In genomic region chrX:20125481-20125880, GRCm38 (mm10) we compare ENCODE assay signal across 19 mouse cellular contexts.
DNase-seq lines count a peak whose midpoint lies in the region; ATAC-seq and TF ChIP-seq lines count a peak whose summit lies in the region.
"Had no signal": no experiment of that assay in that cellular context is flagged by ENCODE, and none has a peak within 500 bp of the region (broad histone marks: within the 10 kb centered on the region; RNA-seq: fewer than 3 reads in every experiment).

No protein-coding gene starts in this region.

- no peak for TF ChIP-seq CTCF in midbrain, postnatal 0 days (IDR thresholded peaks at IDR 0.05)

- no peak overlapping the region for H3K4me3 ChIP-seq in midbrain, postnatal 0 days (ENCODE audit: low read depth, low read length)
- no peak overlapping the region for H3K4me3 ChIP-seq in midbrain, embryonic 15.5 days
- H3K4me3 ChIP-seq in embryonic facial prominence, embryonic 10.5 days = no peak overlapping the region
- H3K4me3 ChIP-seq: forebrain, embryonic 13.5 days; heart, embryonic 12.5 days; hindbrain, embryonic 10.5 days; hindbrain, embryonic 15.5 days had no signal

- no peaks in the 10 kb centered on the region for H3K36me3 ChIP-seq in midbrain, postnatal 0 days (ENCODE audit: insufficient read depth, low read length)
- no peaks in the 10 kb centered on the region for H3K36me3 ChIP-seq in midbrain, embryonic 15.5 days (replicated peaks)
- H3K36me3 ChIP-seq in embryonic facial prominence, embryonic 10.5 days (replicated peaks) = no peaks in the 10 kb centered on the region
- H3K36me3 ChIP-seq: G1E; heart, embryonic 12.5 days; hindbrain, embryonic 10.5 days; hindbrain, embryonic 15.5 days had no signal

- DNase-seq in cerebellum, adult 11 months = peak; percentile 26
- peak; percentile 0 for DNase-seq in midbrain, postnatal 0 days (ENCODE audit: low spot score)
- peak; percentile 45 for DNase-seq in cerebellum, adult 9-11 months
- peak; percentile 35 to 47 for DNase-seq in cerebellum, postnatal 36 days
- no peak for DNase-seq in urinary bladder, adult 2 months (ENCODE audit: low spot score)
- DNase-seq in embryonic facial prominence, embryonic 10.5 days (ENCODE audit: low spot score) = no peak
- DNase-seq: adrenal gland, postnatal 10 days; B cell, adult 2 months; forebrain, postnatal 0 days; gastrocnemius, postnatal 14 days had no signal

- H3K9ac ChIP-seq in midbrain, postnatal 0 days (replicated peaks; ENCODE audit: low read length, poor library complexity, severe bottlenecking) = no peak overlapping the region
- H3K9ac ChIP-seq in midbrain, embryonic 15.5 days = no peak overlapping the region
- H3K9ac ChIP-seq: forebrain, embryonic 13.5 days; forebrain, postnatal 0 days; heart, embryonic 12.5 days; hindbrain, embryonic 15.5 days had no signal

- no peak overlapping the region for H3K27ac ChIP-seq in midbrain, postnatal 0 days (ENCODE audit: low read depth, low read length)
- H3K27ac ChIP-seq in midbrain, embryonic 15.5 days = no peak overlapping the region
- no peak overlapping the region for H3K27ac ChIP-seq in embryonic facial prominence, embryonic 10.5 days (replicated peaks)
- H3K27ac ChIP-seq: forebrain, embryonic 13.5 days; hindbrain, embryonic 10.5 days; hindbrain, embryonic 15.5 days had no signal

- no peaks in the 10 kb centered on the region for H3K9me3 ChIP-seq in midbrain, postnatal 0 days (ENCODE audit: low read length)
- H3K9me3 ChIP-seq in midbrain, embryonic 15.5 days = no peaks in the 10 kb centered on the region
- no peaks in the 10 kb centered on the region for H3K9me3 ChIP-seq in embryonic facial prominence, embryonic 10.5 days
- H3K9me3 ChIP-seq: forebrain, embryonic 13.5 days; G1E; heart, embryonic 12.5 days; hindbrain, embryonic 10.5 days; hindbrain, embryonic 15.5 days had no signal

- H3K27me3 ChIP-seq in midbrain, postnatal 0 days (ENCODE audit: insufficient read depth, low read length) = no peaks in the 10 kb centered on the region
- H3K27me3 ChIP-seq in midbrain, embryonic 15.5 days (replicated peaks) = no peaks in the 10 kb centered on the region
- H3K27me3 ChIP-seq in embryonic facial prominence, embryonic 10.5 days (replicated peaks; ENCODE audit: low read depth, poor library complexity, severe bottlenecking) = no peaks in the 10 kb centered on the region
- H3K27me3 ChIP-seq: forebrain, embryonic 13.5 days; heart, embryonic 12.5 days; hindbrain, embryonic 15.5 days had no signal

- WGBS in midbrain, postnatal 0 days = 70% methylated on average over 2 of the region's 2 CpGs
- 77% methylated on average over 2 of the region's 2 CpGs for WGBS in midbrain, embryonic 15.5 days
- WGBS in embryonic facial prominence, embryonic 10.5 days = 72% methylated on average over 2 of the region's 2 CpGs

- no peak overlapping the region for H3K4me2 ChIP-seq in midbrain, postnatal 0 days (ENCODE audit: low read depth, low read length, poor library complexity, severe bottlenecking)
- H3K4me2 ChIP-seq in midbrain, embryonic 15.5 days = no peak overlapping the region
- H3K4me2 ChIP-seq: forebrain, embryonic 13.5 days; heart, embryonic 12.5 days; hindbrain, embryonic 15.5 days had no signal

- ATAC-seq in cerebellum, adult (ENCODE audit: insufficient number of reproducible peaks, low FRiP score, low TSS enrichment) = no peak
- no peak for ATAC-seq in midbrain, postnatal 0 days (ENCODE audit: low FRiP score)
- no peak for ATAC-seq in midbrain, embryonic 15.5 days (replicated peaks)
- ATAC-seq: CD4-positive, CD25-positive, alpha-beta regulatory T cell, adult 4 months; forebrain, embryonic 13.5 days; forebrain, postnatal 0 days; intestine, embryonic 16.5 days had no signal

- H3K4me1 ChIP-seq in midbrain, postnatal 0 days (ENCODE audit: insufficient read depth, low read length) = no peaks in the 10 kb centered on the region
- H3K4me1 ChIP-seq in midbrain, embryonic 15.5 days = no peaks in the 10 kb centered on the region
- H3K4me1 ChIP-seq in embryonic facial prominence, embryonic 10.5 days = no peaks in the 10 kb centered on the region
- H3K4me1 ChIP-seq: forebrain, embryonic 13.5 days; heart, embryonic 12.5 days; hindbrain, embryonic 10.5 days; hindbrain, embryonic 15.5 days had no signal

Comparison
In these comparisons a context has a peak if more than half of its experiments do, and no peak if none do; other contexts are left out.
1. DNase-seq: peak in cerebellum, adult 11 months (single experiment), midbrain, postnatal 0 days (single experiment), cerebellum, adult 9-11 months (single experiment) and cerebellum, postnatal 36 days (2 of 2); none in urinary bladder, adult 2 months (single experiment) and embryonic facial prominence, embryonic 10.5 days (single experiment).